Mouse (Mus musculus) myocyte (in vitro differentiated cells): Measurements from ENCODE around the gene Fkbp15.

Experiments used
- CEBPB ChIP-seq: IDR thresholded peaks from 2 replicates; pipeline ENCODE4 v1.6.1; 2011; ENCODE audit warnings: mild to moderate bottlenecking, moderate library complexity; ENCODE audit not compliant: poor library complexity, insufficient read depth, severe bottlenecking
- MYOD1 ChIP-seq, 3 experiments: IDR thresholded peaks; one replicate each; pipeline ENCODE4 v1.6.1; 2011; ENCODE audit warnings: control low read depth in 2 of 3, low read depth in 2 of 3, mild to moderate bottlenecking in 2 of 3, moderate library complexity in 1 of 3; ENCODE audit not compliant: insufficient read length in 2 of 3, control insufficient read depth in 1 of 3
- POLR2A ChIP-seq: IDR thresholded peaks from one replicate; pipeline ENCODE4 v1.6.1; 2011; ENCODE audit warnings: low read depth, mild to moderate bottlenecking, control low read depth, moderate library complexity; ENCODE audit not compliant: insufficient read length
- POLR2AphosphoS2 ChIP-seq: IDR thresholded peaks from one replicate; pipeline ENCODE4 v1.6.1; 2011; ENCODE audit warnings: low read depth, control low read depth; ENCODE audit not compliant: insufficient read length
- USF1 ChIP-seq: IDR thresholded peaks from one replicate; pipeline ENCODE4 v1.6.1; 2011; ENCODE audit warnings: low read depth, mild to moderate bottlenecking, control low read depth, moderate library complexity

- TF ChIP-seq POLR2A, result no peak
- no peak for TF ChIP-seq CEBPB
- TF ChIP-seq POLR2AphosphoS2, result no peak
- no peak for TF ChIP-seq USF1
- TF ChIP-seq MYOD1 (IDR thresholded peaks at IDR 0.05; ENCODE audit: control insufficient read depth in 1 of 3, insufficient read length in 2 of 3, low read depth in 2 of 3), result no peak
Observed at GRCm38 (mm10) chr4:62338536-62338935, 21.8 kb downstream of the Fkbp15 start.
